Mouse (Mus musculus): Measurements from ENCODE around the gene Kalrn. TPM values are rescaled to one million over a fixed set of nuclear protein-coding genes. Genes with fewer than 3 reads are reported as not detected.

Kalrn gene
- polyA plus RNA-seq, 2 experiments = 8.8 to 11.7 TPM

- no peaks in the 10 kb centered on the region for H3K4me1 ChIP-seq (ENCODE audit: control insufficient read depth, insufficient read depth, low read length)
- WGBS = 77% methylated on average over 2 of the region's 2 CpGs
- H3K27me3 ChIP-seq (ENCODE audit: control insufficient read depth, insufficient read depth, low read length) = no peaks in the 10 kb centered on the region
- TF ChIP-seq POLR2A (IDR thresholded peaks at IDR 0.05; ENCODE audit: borderline replicate concordance, extremely low read depth, insufficient read depth, insufficient read length) = no peak
- H3K9ac ChIP-seq (ENCODE audit: low read depth, low read length, severe bottlenecking) = no peak overlapping the region
- no peak overlapping the region for H3K27ac ChIP-seq (replicated peaks; ENCODE audit: low read depth, low read length)
- H3K4me3 ChIP-seq (replicated peaks; ENCODE audit: low read length) = no peak overlapping the region
- no peak overlapping the region for H3K4me2 ChIP-seq (replicated peaks; ENCODE audit: low read depth, low read length, severe bottlenecking)
- DNase-seq (ENCODE audit: low spot score) = no peak
- peaks cover 14% of the 10 kb centered on the region for H3K36me3 ChIP-seq (ENCODE audit: control insufficient read depth, insufficient read depth, low read length)
- no peaks in the 10 kb centered on the region for H3K9me3 ChIP-seq (ENCODE audit: control insufficient read depth, low read length)
- no peak for ATAC-seq (ENCODE audit: low FRiP score, low read depth)
Observed at GRCm38 (mm10) chr16:34254646-34255022, 318.7 kb downstream of the Kalrn start.

- Histone ChIP-seq H3K9ac (ENCODE audit: low read depth, low read length, severe bottlenecking) (no peak overlapping the region), H3K4me2 (replicated peaks; ENCODE audit: low read depth, low read length, severe bottlenecking) (no peak overlapping the region), H3K4me1 (ENCODE audit: control insufficient read depth, insufficient read depth, low read length) (no peaks in the 10 kb centered on the region), H3K36me3 (ENCODE audit: control insufficient read depth, insufficient read depth, low read length) (peaks cover 16% of the 10 kb centered on the region), H3K9me3 (ENCODE audit: control insufficient read depth, low read length) (no peaks in the 10 kb centered on the region), H3K27me3 (ENCODE audit: control insufficient read depth, insufficient read depth, low read length) (no peaks in the 10 kb centered on the region), H3K27ac (replicated peaks; ENCODE audit: low read depth, low read length) (no peak overlapping the region), H3K4me3 (replicated peaks; ENCODE audit: low read length) (no peak overlapping the region)
- TF ChIP-seq POLR2A (IDR thresholded peaks at IDR 0.05; ENCODE audit: borderline replicate concordance, extremely low read depth, insufficient read depth, insufficient read length) = no peak
- WGBS = 79% methylated on average over 4 of the region's 4 CpGs
- no peak for ATAC-seq (ENCODE audit: low FRiP score, low read depth)
- no peak for DNase-seq (ENCODE audit: low spot score)
Observed at GRCm38 (mm10) chr16:34254002-34254645, 319.2 kb downstream of the Kalrn start.

- H3K9ac ChIP-seq (ENCODE audit: low read depth, low read length, severe bottlenecking) = no peak overlapping the region
- ATAC-seq (ENCODE audit: low FRiP score, low read depth) (no peak), DNase-seq (ENCODE audit: low spot score) (no peak)
- no peaks in the 10 kb centered on the region for H3K27me3 ChIP-seq (ENCODE audit: control insufficient read depth, insufficient read depth, low read length)
- H3K27ac ChIP-seq (replicated peaks; ENCODE audit: low read depth, low read length) = no peak overlapping the region
- H3K4me2 ChIP-seq (replicated peaks; ENCODE audit: low read depth, low read length, severe bottlenecking) = no peak overlapping the region
- H3K9me3 ChIP-seq (ENCODE audit: control insufficient read depth, low read length) = no peaks in the 10 kb centered on the region
- no peaks in the 10 kb centered on the region for H3K4me1 ChIP-seq (ENCODE audit: control insufficient read depth, insufficient read depth, low read length)
- 86% methylated on average over 3 of the region's 3 CpGs for WGBS
- H3K4me3 ChIP-seq (replicated peaks; ENCODE audit: low read length) = no peak overlapping the region
- TF ChIP-seq POLR2A (IDR thresholded peaks at IDR 0.05; ENCODE audit: borderline replicate concordance, extremely low read depth, insufficient read depth, insufficient read length) = no peak
- peaks cover 16% of the 10 kb centered on the region for H3K36me3 ChIP-seq (ENCODE audit: control insufficient read depth, insufficient read depth, low read length)
Observed at GRCm38 (mm10) chr16:34252670-34253069, 320.7 kb downstream of the Kalrn start.

GRCm38 (mm10) chr16:34248256-34248655 is 325.1 kb downstream of the Kalrn start:
- no peak for ATAC-seq (ENCODE audit: low FRiP score, low read depth)
- no peak overlapping the region for H3K4me3 ChIP-seq (replicated peaks; ENCODE audit: low read length)
- no peak overlapping the region for H3K9ac ChIP-seq (ENCODE audit: low read depth, low read length, severe bottlenecking)
- no peak overlapping the region for H3K4me2 ChIP-seq (replicated peaks; ENCODE audit: low read depth, low read length, severe bottlenecking)
- no peaks in the 10 kb centered on the region for H3K27me3 ChIP-seq (ENCODE audit: control insufficient read depth, insufficient read depth, low read length)
- DNase-seq (ENCODE audit: low spot score) = no peak
- TF ChIP-seq POLR2A (IDR thresholded peaks at IDR 0.05; ENCODE audit: borderline replicate concordance, extremely low read depth, insufficient read depth, insufficient read length) = no peak
- 80% methylated on average over 4 of the region's 4 CpGs for WGBS
- no peaks in the 10 kb centered on the region for H3K9me3 ChIP-seq (ENCODE audit: control insufficient read depth, low read length)
- H3K4me1 ChIP-seq (ENCODE audit: control insufficient read depth, insufficient read depth, low read length) = no peaks in the 10 kb centered on the region
- H3K27ac ChIP-seq (replicated peaks; ENCODE audit: low read depth, low read length) = no peak overlapping the region
- H3K36me3 ChIP-seq (ENCODE audit: control insufficient read depth, insufficient read depth, low read length) = peaks cover 7% of the 10 kb centered on the region

- Histone ChIP-seq H3K9ac (ENCODE audit: low read depth, low read length, severe bottlenecking) (no peak overlapping the region), H3K4me1 (ENCODE audit: control insufficient read depth, insufficient read depth, low read length) (no peaks in the 10 kb centered on the region), H3K27ac (replicated peaks; ENCODE audit: low read depth, low read length) (no peak overlapping the region), H3K4me3 (replicated peaks; ENCODE audit: low read length) (no peak overlapping the region), H3K36me3 (ENCODE audit: control insufficient read depth, insufficient read depth, low read length) (peaks cover 16% of the 10 kb centered on the region), H3K4me2 (replicated peaks; ENCODE audit: low read depth, low read length, severe bottlenecking) (no peak overlapping the region), H3K9me3 (ENCODE audit: control insufficient read depth, low read length) (no peaks in the 10 kb centered on the region), H3K27me3 (ENCODE audit: control insufficient read depth, insufficient read depth, low read length) (no peaks in the 10 kb centered on the region)
- WGBS = 93% methylated on average over 16 of the region's 16 CpGs
- no peak for TF ChIP-seq POLR2A (IDR thresholded peaks at IDR 0.05; ENCODE audit: borderline replicate concordance, extremely low read depth, insufficient read depth, insufficient read length)
- ATAC-seq (ENCODE audit: low FRiP score, low read depth) = no peak
- DNase-seq (ENCODE audit: low spot score) = no peak
Observed at GRCm38 (mm10) chr16:34241936-34242729, 331.2 kb downstream of the Kalrn start.

Measured in limb, embryonic 14.5 days (tissue).